Mouse (Mus musculus) liver, embryonic 13.5 days (tissue): ENCODE results near the gene Cnn1. TPM values are rescaled to one million over a fixed set of nuclear protein-coding genes. Genes with fewer than 3 reads are reported as not detected.

Experiments
- microRNA-seq: library from miRNA; unstranded; fragments of <30 nt; microRNA quantifications from one replicate; pipeline ENCODE4, GENCODE M21; 2016
- polyA plus RNA-seq: library from polyadenylated mRNA; unstranded; fragments of >200 nt; fragmentation: Nextera tagmentation; extraction: Ambion mirVana; gene quantifications from 2 replicates; pipeline ENCODE4 v1.2.1, GENCODE M21; 2015

Gene Cnn1
- polyA plus RNA-seq, 1 experiment from 2014 or later = 1.9 TPM

Small RNAs within 50 kb of the gene (microRNA-seq; reads per million reads assigned to microRNA genes)
- not detected for gene Mir7084

Other genes starting within 250 kb of the Cnn1 start
- 3.9 and 4.1 TPM in 2 replicates for gene Dock6, start 246.6 kb upstream of the Cnn1 start, polyA plus RNA-seq
- 6.6 and 8.4 TPM in 2 replicates for gene Rab3d, start 181.0 kb upstream of the Cnn1 start, polyA plus RNA-seq
- 1.0 and 1.2 TPM in 2 replicates for gene Ccdc159, start 171.7 kb upstream of the Cnn1 start, polyA plus RNA-seq
- 49.5 and 57.2 TPM in 2 replicates for gene Tmem205, start 171.7 kb upstream of the Cnn1 start, polyA plus RNA-seq
- 0.99 and 1.4 TPM in 2 replicates for gene Plppr2, start 162.2 kb upstream of the Cnn1 start, polyA plus RNA-seq
- gene Swsap1, start 143.5 kb upstream of the Cnn1 start, polyA plus RNA-seq = 2.1 and 2.6 TPM in 2 replicates
- 143 and 144 TPM in 2 replicates for gene Epor, start 135.7 kb upstream of the Cnn1 start, polyA plus RNA-seq
- gene Rgl3, start 109.8 kb upstream of the Cnn1 start, polyA plus RNA-seq = 0.15 and 0.46 TPM in 2 replicates
- 0.16 TPM in 1 of 2 replicates, not detected in the other for gene Ccdc151, start 96.6 kb upstream of the Cnn1 start, polyA plus RNA-seq
- gene Prkcsh, start 96.4 kb upstream of the Cnn1 start, polyA plus RNA-seq = 52.6 and 57.5 TPM in 2 replicates
- gene Elavl3, start 47.2 kb upstream of the Cnn1 start, polyA plus RNA-seq = 0.05 and 0.08 TPM in 2 replicates
- not detected in 2 replicates for gene Gm49318, start 28.0 kb upstream of the Cnn1 start, polyA plus RNA-seq
- 3.7 and 3.9 TPM in 2 replicates for gene Zfp653, start 27.8 kb upstream of the Cnn1 start, polyA plus RNA-seq
- 33.4 and 34.2 TPM in 2 replicates for gene Ecsit, start 13.8 kb upstream of the Cnn1 start, polyA plus RNA-seq
- gene Elof1, start 18.0 kb downstream of the Cnn1 start, polyA plus RNA-seq = 103 and 109 TPM in 2 replicates
- gene Acp5, start 36.5 kb downstream of the Cnn1 start, polyA plus RNA-seq = 184 and 187 TPM in 2 replicates
- 42.1 and 44.6 TPM in 2 replicates for gene Pigyl, start 57.6 kb downstream of the Cnn1 start, polyA plus RNA-seq
- gene Zfp872, start 88.9 kb downstream of the Cnn1 start, polyA plus RNA-seq = not detected in 2 replicates
- 6.6 and 8.7 TPM in 2 replicates for gene Zfp809, start 126.5 kb downstream of the Cnn1 start, polyA plus RNA-seq
- 1.9 and 2.0 TPM in 2 replicates for gene Zfp599, start 160.7 kb downstream of the Cnn1 start, polyA plus RNA-seq
- gene Zfp810, start 208.4 kb downstream of the Cnn1 start, polyA plus RNA-seq = 2.6 and 3.1 TPM in 2 replicates